Mouse (Mus musculus): ENCODE measurements around the gene Klk1b3. TPM values are rescaled to one million over a fixed set of nuclear protein-coding genes. Genes with fewer than 3 reads are reported as not detected.
"Not testable (repeated sequence)": the region's sequence is repeated elsewhere in the genome, so short reads cannot be mapped to it uniquely, and the experiment has no call there.

The Klk1b3 gene
- polyA plus RNA-seq (2015; fragmentation: Nextera tagmentation; extraction: Ambion mirVana) = not detected in 2 replicates

- ATAC-seq (ENCODE audit: low read depth) = no peak
- no peak within 1 kb of the TSS for H3K4me2 ChIP-seq (ENCODE audit: low read depth, low read length)
- H3K36me3 ChIP-seq (ENCODE audit: control insufficient read depth, insufficient read depth, low read length) = no peaks in the 10 kb centered on the region
- H3K27me3 ChIP-seq (ENCODE audit: control insufficient read depth, insufficient read depth, low read depth, low read length) = no peaks in the 10 kb centered on the region
- no peak within 1 kb of the TSS for H3K9ac ChIP-seq (ENCODE audit: low read length)
- H3K4me1 ChIP-seq (replicated peaks; ENCODE audit: control insufficient read depth, insufficient read depth, low read length) = no peaks in the 10 kb centered on the region
- WGBS = 52% methylated on average over 3 of the region's 3 CpGs
- no peak within 1 kb of the TSS for H3K4me3 ChIP-seq (ENCODE audit: low read length)
- H3K9me3 ChIP-seq (ENCODE audit: control insufficient read depth, low read length) = no peaks in the 10 kb centered on the region
- no peak within 1 kb of the TSS for H3K27ac ChIP-seq (ENCODE audit: low read length)
Measured at GRCm38 (mm10) chr7:44197891-44198290, at the start of gene Klk1b3. Klk1b3 (plus strand) TSS chr7:44198191.

- Histone ChIP-seq H3K36me3 (ENCODE audit: control insufficient read depth, insufficient read depth, low read length) (no peaks in the 10 kb centered on the region), H3K27me3 (ENCODE audit: control insufficient read depth, insufficient read depth, low read depth, low read length) (no peaks in the 10 kb centered on the region), H3K27ac (ENCODE audit: low read length) (no peak overlapping the region), H3K4me3 (ENCODE audit: low read length) (no peak overlapping the region), H3K9me3 (ENCODE audit: control insufficient read depth, low read length) (no peaks in the 10 kb centered on the region), H3K9ac (ENCODE audit: low read length) (no peak overlapping the region), H3K4me2 (ENCODE audit: low read depth, low read length) (no peak overlapping the region), H3K4me1 (replicated peaks; ENCODE audit: control insufficient read depth, insufficient read depth, low read length) (no peaks in the 10 kb centered on the region)
- WGBS = 56% methylated on average over 9 of the region's 9 CpGs
- ATAC-seq (ENCODE audit: low read depth) = no peak
Measured at GRCm38 (mm10) chr7:44179299-44180045, 18.5 kb upstream of the Klk1b3 start.

DNA sequence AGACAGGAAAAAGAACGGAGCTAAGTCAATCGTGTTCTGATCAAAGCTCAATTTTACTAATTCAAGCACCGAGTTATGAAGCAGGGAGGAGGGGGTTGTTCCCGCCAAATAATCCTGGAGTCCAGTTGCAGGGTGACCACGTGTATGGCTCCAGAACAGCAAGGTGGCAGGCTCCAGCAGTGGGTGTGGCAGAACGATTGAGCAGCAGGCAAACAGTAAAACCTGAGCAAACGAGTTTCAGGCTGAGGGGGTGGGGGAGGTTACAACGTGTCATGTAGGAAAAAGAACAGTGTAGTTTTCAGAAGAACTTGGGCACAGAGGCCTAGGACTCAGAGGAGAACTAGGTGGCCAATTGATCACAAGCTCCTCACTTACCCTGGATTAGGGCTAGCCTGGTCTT is 11.5 kb upstream of the Klk1b3 start:
- H3K27me3 ChIP-seq (ENCODE audit: control insufficient read depth, insufficient read depth, low read depth, low read length); H3K4me3 ChIP-seq (ENCODE audit: low read length); H3K4me2 ChIP-seq (ENCODE audit: low read depth, low read length); H3K36me3 ChIP-seq (ENCODE audit: control insufficient read depth, insufficient read depth, low read length); H3K27ac ChIP-seq (ENCODE audit: low read length); ATAC-seq (ENCODE audit: low read depth); H3K4me1 ChIP-seq (replicated peaks; ENCODE audit: control insufficient read depth, insufficient read depth, low read length); H3K9ac ChIP-seq (ENCODE audit: low read length); H3K9me3 ChIP-seq (ENCODE audit: control insufficient read depth, low read length): not testable (repeated sequence)
- 48% methylated on average over 8 of the region's 8 CpGs for WGBS

DNA sequence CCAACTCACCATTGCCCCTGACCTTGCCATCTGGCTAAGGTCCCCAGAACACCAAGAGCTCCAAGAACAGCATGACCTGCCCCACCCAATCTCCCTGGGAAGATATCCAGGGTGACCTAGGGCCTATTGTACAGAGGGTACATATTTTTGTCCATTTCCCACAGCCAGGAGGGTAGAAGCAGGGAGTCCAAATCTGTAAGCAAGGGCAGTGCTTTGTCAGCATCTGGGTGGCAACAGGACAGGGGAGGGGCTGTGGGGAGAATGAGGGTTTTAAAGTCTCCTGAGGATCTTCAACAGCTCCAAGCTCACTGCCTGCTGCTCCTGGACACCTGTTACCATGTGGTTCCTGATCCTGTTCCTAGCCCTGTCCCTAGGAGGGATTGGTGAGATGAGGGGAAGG is 10.1 kb upstream of the Klk1b3 start, which contains the start of gene Klk1b24:
TSS of gene Klk1b24 (plus strand) at position 301 of the 400 bp plus-strand sequence.
- H3K27ac ChIP-seq (ENCODE audit: low read length); H3K36me3 ChIP-seq (ENCODE audit: control insufficient read depth, insufficient read depth, low read length); H3K4me3 ChIP-seq (ENCODE audit: low read length); H3K27me3 ChIP-seq (ENCODE audit: control insufficient read depth, insufficient read depth, low read depth, low read length); H3K9ac ChIP-seq (ENCODE audit: low read length); H3K4me2 ChIP-seq (ENCODE audit: low read depth, low read length); H3K9me3 ChIP-seq (ENCODE audit: control insufficient read depth, low read length); ATAC-seq (ENCODE audit: low read depth); H3K4me1 ChIP-seq (replicated peaks; ENCODE audit: control insufficient read depth, insufficient read depth, low read length): not testable (repeated sequence)

- H3K4me1 ChIP-seq (replicated peaks; ENCODE audit: control insufficient read depth, insufficient read depth, low read length); H3K27ac ChIP-seq (ENCODE audit: low read length); ATAC-seq (ENCODE audit: low read depth); H3K9me3 ChIP-seq (ENCODE audit: control insufficient read depth, low read length); H3K4me2 ChIP-seq (ENCODE audit: low read depth, low read length); H3K36me3 ChIP-seq (ENCODE audit: control insufficient read depth, insufficient read depth, low read length); H3K27me3 ChIP-seq (ENCODE audit: control insufficient read depth, insufficient read depth, low read depth, low read length); H3K4me3 ChIP-seq (ENCODE audit: low read length); H3K9ac ChIP-seq (ENCODE audit: low read length): not testable (repeated sequence)
- WGBS = 94% methylated on average over 1 of the region's 1 CpGs
Measured at GRCm38 (mm10) chr7:44193466-44193865, 4.5 kb upstream of the Klk1b3 start.

- H3K4me3 ChIP-seq (ENCODE audit: low read length); H3K27me3 ChIP-seq (ENCODE audit: control insufficient read depth, insufficient read depth, low read depth, low read length); ATAC-seq (ENCODE audit: low read depth); H3K4me1 ChIP-seq (replicated peaks; ENCODE audit: control insufficient read depth, insufficient read depth, low read length); H3K27ac ChIP-seq (ENCODE audit: low read length); H3K9ac ChIP-seq (ENCODE audit: low read length); H3K9me3 ChIP-seq (ENCODE audit: control insufficient read depth, low read length); H3K36me3 ChIP-seq (ENCODE audit: control insufficient read depth, insufficient read depth, low read length); H3K4me2 ChIP-seq (ENCODE audit: low read depth, low read length): not testable (repeated sequence)
- WGBS = 25% methylated on average over 3 of the region's 3 CpGs
Measured at GRCm38 (mm10) chr7:44207135-44207534, 9.1 kb downstream of the Klk1b3 start, which contains the start of gene Klk1b4. Klk1b4 (plus strand) TSS chr7:44207435.

DNA sequence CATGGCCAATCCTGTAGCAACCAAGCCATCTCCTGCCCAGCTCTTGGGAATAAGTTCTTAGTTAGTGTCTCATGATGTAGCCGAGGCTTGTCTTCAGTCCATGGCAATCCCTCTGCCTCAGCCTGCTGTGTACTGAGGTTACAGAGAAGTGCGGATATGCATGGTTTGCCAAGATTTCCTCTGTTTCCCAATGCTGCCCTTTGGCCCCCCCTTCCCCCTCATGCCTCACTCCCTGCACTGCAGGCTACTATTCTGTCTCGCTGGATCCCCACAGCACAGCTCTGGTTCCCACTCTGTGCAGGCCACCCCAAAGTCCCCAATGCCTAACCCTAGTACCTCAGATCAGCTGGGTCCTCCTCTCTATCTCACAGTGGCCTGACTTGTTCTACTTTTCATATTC is 10.3 kb downstream of the Klk1b3 start:
- H3K9me3 ChIP-seq (ENCODE audit: control insufficient read depth, low read length) = no peaks in the 10 kb centered on the region

DNA sequence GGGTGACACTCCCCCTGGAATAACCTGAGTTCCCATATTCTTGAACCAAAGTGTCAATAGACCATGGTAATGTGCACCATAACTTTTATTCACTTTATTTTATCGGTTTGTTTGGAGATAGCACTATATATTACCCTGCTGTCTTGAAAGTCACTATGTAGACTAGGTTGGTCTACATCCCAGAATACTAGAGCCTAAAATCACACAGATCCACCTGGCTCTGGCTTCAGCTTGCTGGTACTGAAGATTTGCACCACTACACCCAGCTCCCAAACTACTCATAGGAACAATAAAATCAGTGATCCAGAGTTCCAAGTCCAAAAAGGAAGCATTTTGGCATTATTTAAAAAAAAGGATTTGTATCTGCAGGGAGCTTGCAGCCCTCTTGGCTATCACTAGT is 17.7 kb downstream of the Klk1b3 start, which contains the start of gene Klk1b5:
TSS of gene Klk1b5 (plus strand) at position 301 of the 400 bp plus-strand sequence.
- H3K4me1 ChIP-seq (replicated peaks; ENCODE audit: control insufficient read depth, insufficient read depth, low read length) = no peaks in the 10 kb centered on the region
- no peak within 1 kb of the TSS for H3K4me2 ChIP-seq (ENCODE audit: low read depth, low read length)
- H3K27me3 ChIP-seq (ENCODE audit: control insufficient read depth, insufficient read depth, low read depth, low read length) = no peaks in the 10 kb centered on the region
- no peak for ATAC-seq (ENCODE audit: low read depth)
- no peak within 1 kb of the TSS for H3K27ac ChIP-seq (ENCODE audit: low read length)
- H3K4me3 ChIP-seq (ENCODE audit: low read length) = no peak within 1 kb of the TSS
- WGBS = 76% methylated on average over 1 of the region's 1 CpGs
- H3K9ac ChIP-seq (ENCODE audit: low read length) = no peak within 1 kb of the TSS
- H3K9me3 ChIP-seq (ENCODE audit: control insufficient read depth, low read length) = no peaks in the 10 kb centered on the region
- no peaks in the 10 kb centered on the region for H3K36me3 ChIP-seq (ENCODE audit: control insufficient read depth, insufficient read depth, low read length)

More for the DNA sequence above, 10.3 kb downstream of the Klk1b3 start:
- Histone ChIP-seq H3K4me2 (ENCODE audit: low read depth, low read length) (no peak overlapping the region), H3K9ac (ENCODE audit: low read length) (no peak overlapping the region), H3K36me3 (ENCODE audit: control insufficient read depth, insufficient read depth, low read length) (no peaks in the 10 kb centered on the region), H3K4me3 (ENCODE audit: low read length) (no peak overlapping the region), H3K27ac (ENCODE audit: low read length) (no peak overlapping the region), H3K4me1 (replicated peaks; ENCODE audit: control insufficient read depth, insufficient read depth, low read length) (no peaks in the 10 kb centered on the region), H3K27me3 (ENCODE audit: control insufficient read depth, insufficient read depth, low read depth, low read length) (no peaks in the 10 kb centered on the region)
- no peak for ATAC-seq (ENCODE audit: low read depth)
- 73% methylated on average over 3 of the region's 3 CpGs for WGBS

- not testable (repeated sequence) for H3K36me3 ChIP-seq (ENCODE audit: control insufficient read depth, insufficient read depth, low read length); H3K27me3 ChIP-seq (ENCODE audit: control insufficient read depth, insufficient read depth, low read depth, low read length); H3K27ac ChIP-seq (ENCODE audit: low read length); H3K4me1 ChIP-seq (replicated peaks; ENCODE audit: control insufficient read depth, insufficient read depth, low read length); H3K9me3 ChIP-seq (ENCODE audit: control insufficient read depth, low read length); H3K4me2 ChIP-seq (ENCODE audit: low read depth, low read length); ATAC-seq (ENCODE audit: low read depth); H3K9ac ChIP-seq (ENCODE audit: low read length); H3K4me3 ChIP-seq (ENCODE audit: low read length)
- 48% methylated on average over 8 of the region's 10 CpGs for WGBS
Measured at GRCm38 (mm10) chr7:44221601-44222000, 23.6 kb downstream of the Klk1b3 start.

All from lung, embryonic 16.5 days (tissue).